Mouse (Mus musculus) bone marrow, adult 2 months (tissue): ENCODE results near the gene Sfmbt2.

Experiments
- CTCF ChIP-seq: fragments of 200-500 bp; IDR thresholded peaks from 2 replicates; pipeline ENCODE4 v1.5.1; 2011; ENCODE audit warnings: low read length, control low read depth; ENCODE audit not compliant: control insufficient read depth, insufficient read depth
- POLR2A ChIP-seq: fragments of 200-500 bp; IDR thresholded peaks from 2 replicates; pipeline ENCODE4 v1.6.1; 2011; ENCODE audit warnings: low read depth, mild to moderate bottlenecking, control low read depth, low read length, borderline replicate concordance; ENCODE audit not compliant: control insufficient read depth

- TF ChIP-seq CTCF (no peak), POLR2A (no peak)
Measured at GRCm38 (mm10) chr2:10420944-10421420, 50.7 kb downstream of the Sfmbt2 start.
